Mouse (Mus musculus) left cerebral cortex, postnatal 10 days (tissue): ENCODE measurements around the gene Prr18. TPM values are rescaled to one million over a fixed set of nuclear protein-coding genes. Genes with fewer than 3 reads are reported as not detected.
A peak's percentile ranks its signal among the peaks of the same experiment; 100 is the strongest.

Source experiments
- DNase-seq, 2 experiments: peaks; one replicate each; pipeline ENCODE4 v3.0.0; 2021 to 2022; ENCODE audit warnings: low spot score in 2 of 2, mixed read lengths in 1 of 2; ENCODE audit errors: extremely low spot score in 1 of 2
- intact Hi-C: fragments of 180-260 bp; cut with DNase I; formaldehyde crosslinking; loops from one replicate; pipeline ENCODE4 v1.15.1; 2025
- total RNA-seq, 2 experiments: library from RNA; stranded (reverse); gene quantifications; 2 replicates each; pipeline ENCODE4 v1.2.3; 2021

Prr18 gene
- total RNA-seq, 2 experiments from 2014 or later: 10.1 to 10.8 TPM

DNA sequence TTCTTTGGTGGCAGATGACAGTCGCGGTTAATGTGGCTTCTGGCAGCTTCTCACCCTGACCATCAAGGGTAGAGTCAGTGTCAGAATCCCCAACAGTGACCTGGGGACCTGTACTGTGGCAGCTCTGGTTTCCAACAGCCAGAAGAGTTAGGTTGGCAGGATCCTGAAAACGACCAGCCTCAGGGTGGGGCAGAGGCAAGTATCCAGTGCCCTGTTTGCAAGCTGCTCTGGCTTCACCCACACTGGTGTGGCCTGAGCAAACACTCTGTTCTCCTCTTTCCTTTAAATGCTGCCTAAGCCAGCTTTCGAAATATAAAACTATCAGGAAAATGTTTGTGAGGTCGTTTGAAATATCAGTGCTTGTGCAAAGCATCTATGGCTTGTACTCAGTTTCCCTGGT is 6.7 kb upstream of the Prr18 start:
- intact Hi-C loops: no loop called here
- no peak for DNase-seq

DNA sequence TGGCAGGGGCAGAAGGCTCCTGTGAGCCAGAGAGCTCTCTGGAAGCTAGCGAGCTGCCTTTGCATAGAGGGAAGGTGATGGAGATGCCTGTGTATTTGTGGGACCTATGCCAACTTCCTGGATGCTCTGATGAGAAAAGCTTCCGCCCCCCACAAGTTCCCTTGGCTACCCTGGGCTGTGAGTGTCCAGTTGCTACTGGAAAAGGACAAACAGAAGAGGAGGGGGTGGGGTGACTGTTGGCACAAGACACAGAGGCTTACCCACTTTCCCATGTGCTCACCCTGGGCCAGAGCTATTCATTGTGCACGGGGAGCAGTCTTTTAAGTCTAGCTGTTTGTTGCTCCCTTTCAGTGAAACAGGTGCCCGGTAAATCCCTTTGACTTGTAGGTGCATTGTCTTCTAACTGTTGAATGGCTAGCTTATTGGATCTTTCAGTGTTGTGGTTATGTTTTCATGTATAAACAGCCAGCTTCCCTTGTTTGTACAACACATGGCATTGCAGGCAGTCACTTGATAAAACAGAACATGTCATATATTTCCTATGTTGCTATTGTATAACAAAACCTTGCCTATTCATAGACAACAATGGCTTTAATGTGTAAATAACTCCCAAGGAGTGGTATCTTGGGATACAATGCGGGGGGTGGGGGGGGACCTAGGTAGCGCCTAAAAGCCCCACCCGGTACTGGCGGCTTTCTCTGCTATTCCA is 2.6 kb downstream of the Prr18 start:
- peak in 1 of 2 experiments; percentile 56 for DNase-seq
- intact Hi-C loops: no loop called here

DNA sequence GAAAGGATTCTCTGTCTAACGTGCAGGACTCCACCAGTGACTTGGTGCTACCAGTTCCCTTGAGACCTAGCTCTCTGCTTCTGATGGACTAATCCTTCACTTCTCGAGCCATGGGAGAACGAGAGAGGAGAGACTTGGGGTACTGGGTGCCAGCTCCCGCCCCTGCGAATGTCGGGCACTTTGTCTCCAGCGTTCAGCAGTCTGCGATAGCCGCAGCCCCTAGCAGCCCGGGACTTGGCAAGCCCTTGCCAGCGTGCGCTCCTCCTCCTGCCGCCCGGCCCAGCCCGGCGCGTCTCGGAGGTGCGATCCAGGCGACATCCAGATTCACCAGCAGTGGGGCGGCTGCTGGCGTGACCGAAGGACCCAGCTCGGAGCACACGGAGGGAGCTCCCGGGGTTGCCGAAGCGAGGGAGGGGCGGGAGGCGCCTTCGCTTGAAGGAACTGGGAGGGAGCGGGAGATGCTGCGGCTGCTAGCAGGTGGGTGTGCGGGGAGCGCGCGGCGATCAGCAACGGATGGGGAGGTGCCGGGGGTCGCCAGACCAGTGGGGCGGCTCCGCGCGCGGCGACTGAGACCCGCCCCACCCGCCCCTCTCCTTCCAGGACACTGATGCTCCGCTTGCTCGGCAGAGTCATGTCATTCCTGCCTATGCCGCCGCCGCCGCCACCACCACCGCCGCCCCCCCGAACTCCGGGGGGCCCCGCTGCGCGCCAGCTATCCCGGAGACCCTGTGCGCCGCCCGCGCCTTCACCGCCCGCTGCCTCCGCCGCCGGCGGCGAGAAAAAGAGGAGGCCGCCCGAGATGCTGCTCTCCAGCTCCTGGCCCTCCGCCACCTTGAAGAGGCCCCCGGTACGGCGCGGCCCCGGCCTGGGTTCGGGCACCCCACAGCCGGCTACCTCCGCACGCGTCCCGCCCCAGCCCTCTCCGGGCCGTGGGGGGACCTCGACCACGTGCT is 3.4 kb downstream of the Prr18 start:
- peak in 1 of 2 experiments; percentile 72 for DNase-seq
- intact Hi-C loops: no loop called here

DNA sequence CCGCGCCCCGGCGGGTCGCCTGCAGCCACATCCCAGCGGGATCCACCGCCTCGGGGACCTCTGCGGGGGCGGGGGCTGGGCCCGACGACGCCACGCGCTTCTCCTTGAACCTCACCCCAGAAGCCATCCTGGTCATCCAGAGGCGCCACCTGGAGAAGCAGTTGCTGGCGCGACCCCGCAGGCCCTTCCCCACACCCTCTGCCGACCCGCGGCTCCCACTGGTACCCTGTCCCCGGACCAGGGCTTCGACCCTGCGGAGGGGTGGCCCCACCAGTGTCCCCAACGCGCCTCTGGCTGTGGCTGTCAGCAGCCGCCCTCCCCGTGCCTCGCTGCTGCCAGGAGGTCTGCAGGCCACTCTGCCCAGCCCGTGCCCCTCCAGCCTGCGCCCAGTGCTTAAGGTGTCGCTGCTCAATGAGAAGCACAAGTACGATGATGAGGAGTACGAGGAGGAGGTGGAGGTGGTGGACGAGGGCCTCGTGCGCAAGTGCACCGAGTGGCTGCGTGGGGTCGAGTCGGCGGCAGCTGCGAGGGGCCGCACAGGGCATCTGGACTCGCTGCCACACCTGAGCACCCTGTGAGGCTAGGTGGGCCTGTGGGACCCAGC is 4.2 kb downstream of the Prr18 start:
- DNase-seq: peak in 1 of 2 experiments; percentile 45
- intact Hi-C loops: no loop called here

DNA sequence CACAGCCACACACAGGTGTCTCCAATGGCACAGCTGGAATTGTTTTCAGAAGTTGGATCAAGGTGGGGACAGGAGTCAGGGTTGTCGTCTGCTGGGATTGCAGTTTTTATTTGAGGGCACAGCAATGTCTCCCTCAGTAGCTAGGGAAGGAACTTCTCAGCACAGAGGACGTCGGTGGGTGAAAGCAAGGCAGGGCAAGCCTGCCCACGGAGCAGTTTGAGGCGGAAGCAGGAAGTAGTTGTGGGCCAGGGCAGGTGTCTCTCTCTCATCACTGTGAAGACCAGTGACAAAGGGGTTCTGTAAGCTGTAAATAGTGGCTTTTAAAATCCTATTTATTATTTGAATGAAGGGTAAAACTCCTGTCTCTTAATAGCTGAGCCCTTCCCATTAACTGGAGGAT is 5.4 kb downstream of the Prr18 start:
- DNase-seq: no peak
- intact Hi-C loops: no loop called here

DNA sequence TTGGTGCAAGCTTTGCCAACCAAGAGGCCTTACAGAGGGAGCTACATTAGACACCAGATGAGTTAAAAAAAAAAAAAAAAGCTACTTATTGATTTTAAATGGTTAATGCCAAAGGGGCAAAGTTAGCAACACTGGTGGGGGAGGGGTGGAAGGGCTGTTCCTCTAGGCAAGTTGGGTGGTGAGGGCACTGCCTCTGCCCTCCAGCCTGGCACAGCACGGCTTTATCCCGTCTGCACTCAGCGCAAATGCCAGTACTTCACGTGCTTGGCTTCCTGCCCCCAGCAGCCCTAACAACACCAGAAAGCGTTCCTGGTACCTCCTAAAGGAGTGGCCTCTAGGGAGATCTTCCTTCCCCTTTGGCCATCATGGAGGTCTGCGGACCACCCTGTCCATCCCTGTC is 6.2 kb downstream of the Prr18 start:
- DNase-seq: peak in 1 of 2 experiments; percentile 51

DNA sequence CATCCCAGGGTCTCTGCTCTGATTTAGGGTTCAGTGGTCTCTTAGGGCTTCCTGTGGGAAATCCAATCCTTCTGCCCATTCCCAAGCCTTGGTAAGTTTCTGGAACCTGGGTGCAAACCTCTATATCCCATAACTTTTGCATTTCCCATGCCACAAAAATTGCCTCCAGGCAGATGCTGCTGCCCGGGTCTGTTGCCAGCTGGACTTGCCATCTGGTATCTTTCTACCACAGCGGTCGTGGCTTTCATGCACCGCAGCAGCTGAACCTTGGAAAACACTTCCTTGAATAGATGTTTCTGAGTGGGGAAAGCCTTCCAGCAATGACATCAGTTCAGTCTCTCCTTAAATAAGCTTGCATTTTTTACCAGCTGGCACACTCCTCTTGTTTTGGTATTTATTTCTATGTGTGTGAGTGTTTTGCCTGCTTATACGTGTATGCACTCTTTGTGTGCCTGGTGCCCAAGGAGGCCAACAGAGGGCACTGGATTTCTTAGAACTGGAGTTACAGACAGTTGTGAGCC is 10.6 kb downstream of the Prr18 start:
- DNase-seq: no peak
- intact Hi-C loops: no loop called here

More for the DNA sequence above, 6.2 kb downstream of the Prr18 start:
- intact Hi-C loops: no loop called here

DNA sequence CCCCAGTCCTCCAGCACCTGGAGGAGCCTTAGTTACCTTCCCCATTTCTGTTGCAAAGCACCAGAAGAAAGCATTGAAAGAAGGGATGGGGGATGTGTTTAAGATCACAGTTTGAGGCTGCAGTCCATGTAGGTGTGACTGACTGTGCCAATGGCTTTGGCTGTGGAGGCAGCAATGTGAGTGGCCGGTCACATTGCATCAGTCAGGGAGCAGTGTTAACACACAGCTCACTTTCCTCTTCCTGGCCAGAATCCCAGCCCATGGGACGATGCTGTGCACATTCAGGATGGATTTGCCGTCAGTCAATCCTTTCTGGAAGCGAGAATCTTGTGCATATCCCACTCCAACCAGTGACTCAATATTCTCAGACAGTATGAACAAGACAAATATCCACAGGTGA is 11.7 kb downstream of the Prr18 start:
- intact Hi-C loops: no loop called here
- DNase-seq: no peak

DNA sequence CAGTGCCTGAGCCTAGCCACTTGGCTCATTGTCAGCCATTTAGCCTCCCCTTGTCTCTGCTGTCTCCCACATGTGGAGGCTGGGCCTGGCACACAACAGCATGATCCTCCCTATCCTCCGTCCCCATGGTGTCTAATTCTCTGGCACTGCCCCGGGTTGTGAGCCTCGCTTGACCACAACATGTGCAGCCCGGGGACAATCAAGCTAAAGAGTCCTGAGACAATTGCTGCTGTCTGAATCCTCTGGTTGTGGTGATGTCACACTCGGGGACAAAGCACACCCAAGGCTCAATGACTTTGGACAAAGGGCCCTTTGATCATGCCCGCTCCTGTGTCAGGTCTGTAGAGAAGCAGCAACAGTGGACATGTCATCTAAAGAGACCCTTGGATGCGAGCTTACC is 13.8 kb downstream of the Prr18 start:
- intact Hi-C loops: no loop called here
- DNase-seq: no peak

DNA sequence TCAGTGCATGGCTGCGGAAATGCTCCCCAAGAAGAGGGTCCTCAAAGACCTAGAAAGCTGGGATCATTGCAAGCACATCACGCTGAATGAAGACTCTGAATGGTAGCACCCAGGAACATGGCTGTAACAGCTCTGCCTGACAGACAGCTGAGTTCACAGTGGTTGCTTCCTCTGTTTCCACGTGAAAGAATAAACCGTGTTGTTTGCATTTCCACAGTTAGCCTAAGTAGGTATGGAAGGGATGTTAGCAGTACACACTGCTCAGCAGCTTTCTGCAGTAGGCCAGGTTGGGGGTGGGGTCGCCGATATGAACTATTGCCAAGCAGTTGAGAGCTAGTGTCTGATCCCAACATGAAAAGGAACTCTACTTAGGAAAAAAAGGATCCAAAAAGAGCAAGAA is 18.4 kb downstream of the Prr18 start, which contains the start of gene T2:
Gene T2, plus strand, starts transcription at position 301 of the 400 bp plus-strand sequence.
- no peak for DNase-seq
- intact Hi-C loops: no loop called here

DNA sequence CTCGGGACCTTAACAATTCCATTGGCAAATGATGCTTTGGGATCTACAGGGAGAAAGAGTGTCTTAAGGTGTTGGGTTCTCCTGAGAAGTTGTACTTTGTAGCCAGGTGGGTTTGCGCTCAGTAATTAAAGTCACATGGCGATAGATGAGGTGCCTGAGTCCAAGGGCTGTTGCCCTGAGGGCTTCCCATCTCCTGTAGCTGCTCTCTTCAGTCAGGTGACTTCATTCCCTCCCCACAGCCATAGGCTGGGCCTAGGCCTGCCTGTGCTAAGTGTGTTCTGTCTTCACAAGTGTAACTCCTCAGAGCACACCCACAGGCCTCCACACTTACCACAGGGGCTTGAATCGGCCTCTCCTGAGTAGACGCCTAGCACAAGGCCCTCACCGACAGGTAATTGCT is 20.2 kb downstream of the Prr18 start:
- no peak for DNase-seq
- intact Hi-C loops: no loop called here

DNA sequence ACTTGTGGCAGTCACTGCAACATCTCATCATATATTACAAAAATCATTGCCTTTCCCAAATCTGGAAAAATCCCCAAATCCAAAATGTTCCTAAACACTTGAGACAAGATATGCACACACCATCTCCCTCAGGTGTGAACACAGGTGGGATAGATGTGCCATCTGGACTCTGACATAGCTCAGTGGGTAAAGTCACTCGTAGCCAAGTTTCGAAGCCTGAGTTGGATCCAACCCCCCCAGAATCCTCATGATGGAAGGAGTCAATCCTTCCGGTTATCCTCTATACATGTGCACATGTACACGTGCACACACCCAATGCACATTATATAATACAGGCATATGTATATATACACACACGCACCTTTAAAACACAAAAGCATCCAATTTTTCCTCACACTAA is 23.6 kb downstream of the Prr18 start:
- DNase-seq: no peak
- intact Hi-C loops: no loop called here

DNA sequence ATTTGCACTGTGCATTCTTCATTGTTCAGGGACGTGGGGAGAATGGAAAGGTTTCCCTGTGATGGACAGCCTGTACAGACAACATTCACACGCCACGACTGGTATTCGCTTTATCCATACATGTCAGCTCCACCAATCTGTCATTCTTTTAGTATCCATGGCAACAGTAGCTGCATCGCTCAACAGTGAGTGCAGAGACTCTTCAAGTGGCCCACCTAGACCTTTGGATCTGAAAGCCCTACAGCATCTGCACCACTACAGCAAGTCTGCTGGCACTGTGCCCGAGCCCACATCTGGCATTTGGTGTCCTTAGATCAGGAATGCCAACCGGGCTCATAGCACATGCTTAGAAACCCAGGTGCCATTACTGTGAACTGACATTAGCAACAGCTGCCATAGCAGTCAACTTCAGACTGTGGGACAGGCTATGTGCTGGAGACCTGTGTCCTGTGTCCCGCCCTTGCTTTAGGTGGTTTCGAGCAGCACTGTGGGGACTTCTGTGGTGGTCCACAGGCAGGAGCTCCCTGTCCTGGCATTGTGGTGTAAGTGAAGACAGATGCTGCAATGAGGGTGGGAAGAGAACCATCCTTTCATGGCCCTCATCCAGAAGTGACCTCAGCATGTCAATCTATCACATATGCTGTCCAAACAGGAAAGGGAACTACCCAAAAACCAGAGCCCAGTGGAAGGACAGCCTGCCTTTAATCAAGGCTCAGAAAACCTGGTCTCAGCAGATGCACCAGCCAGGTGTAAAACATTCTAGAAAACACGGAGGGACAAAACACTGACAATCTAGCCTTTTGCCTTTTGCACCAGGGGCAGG is 24.2 kb downstream of the Prr18 start:
- no peak for DNase-seq
- intact Hi-C loops: no loop called here

DNA sequence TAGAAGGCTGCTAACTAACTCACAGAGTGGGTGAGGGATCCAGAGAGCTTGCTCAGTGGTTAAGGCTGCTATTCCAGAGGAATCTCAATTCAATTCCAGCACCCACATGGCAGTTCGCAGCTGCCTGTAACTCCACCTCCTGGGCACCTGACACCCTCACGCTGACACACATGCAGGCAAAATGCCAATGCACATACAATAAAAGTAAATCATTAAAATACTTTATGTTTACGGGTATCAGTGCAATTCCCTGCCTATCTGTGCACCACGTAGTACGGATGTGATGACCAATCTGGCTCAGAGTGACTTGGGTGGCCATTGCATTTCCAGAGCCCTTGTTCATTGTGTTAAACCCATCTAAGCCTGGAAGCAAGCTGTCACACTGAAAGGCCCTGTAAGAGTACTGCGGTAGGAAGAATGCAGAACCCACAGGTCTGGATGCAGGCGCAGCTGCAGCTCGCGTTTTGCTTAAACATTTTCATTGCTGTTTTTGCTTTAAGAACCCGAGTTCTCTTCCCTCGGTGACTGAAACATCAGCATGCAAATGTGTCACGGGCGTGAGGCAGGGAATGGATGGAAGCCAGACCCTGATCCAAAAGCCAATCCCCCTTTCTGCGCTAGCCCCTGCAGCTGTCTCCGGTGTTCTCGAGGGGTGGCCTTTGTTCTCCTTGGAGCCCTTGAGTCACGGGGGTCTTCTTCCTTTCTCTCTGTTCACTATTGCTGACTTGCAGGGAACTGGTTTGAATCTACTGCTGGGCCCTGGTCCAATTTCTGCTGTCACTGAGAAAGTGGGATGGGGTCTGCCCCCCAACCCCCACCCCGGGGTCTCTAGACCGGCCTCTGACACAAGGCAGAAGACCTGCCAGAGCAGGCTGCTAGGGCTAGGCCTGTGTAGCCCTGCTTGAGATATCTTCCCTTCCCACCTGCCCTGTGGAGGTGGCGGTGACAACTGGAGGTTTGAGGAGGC is 30.5 kb downstream of the Prr18 start:
- intact Hi-C loops: no loop called here
- DNase-seq: peak in 1 of 2 experiments; percentile 71

DNA sequence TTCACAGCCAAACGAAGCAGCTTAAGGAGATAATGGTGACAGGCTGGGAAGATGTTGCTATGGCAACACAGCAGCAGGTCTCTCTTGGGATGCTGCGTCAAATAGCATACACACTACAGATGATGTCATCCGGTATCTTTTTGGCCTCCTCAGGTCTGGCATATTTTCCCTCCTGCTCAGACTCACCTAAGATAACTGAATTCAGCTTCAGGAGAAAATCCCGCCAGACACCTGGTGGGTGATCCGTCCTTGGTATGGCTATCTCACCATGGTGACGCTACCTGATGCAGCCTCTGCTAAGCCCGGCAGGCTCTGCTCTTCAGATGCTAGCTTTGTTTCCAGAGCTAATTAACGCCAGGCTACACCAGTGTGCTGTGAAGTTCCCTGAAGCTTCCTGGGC is 31.3 kb downstream of the Prr18 start:
- intact Hi-C loops: no loop called here
- DNase-seq: peak in 1 of 2 experiments; percentile 85

DNA sequence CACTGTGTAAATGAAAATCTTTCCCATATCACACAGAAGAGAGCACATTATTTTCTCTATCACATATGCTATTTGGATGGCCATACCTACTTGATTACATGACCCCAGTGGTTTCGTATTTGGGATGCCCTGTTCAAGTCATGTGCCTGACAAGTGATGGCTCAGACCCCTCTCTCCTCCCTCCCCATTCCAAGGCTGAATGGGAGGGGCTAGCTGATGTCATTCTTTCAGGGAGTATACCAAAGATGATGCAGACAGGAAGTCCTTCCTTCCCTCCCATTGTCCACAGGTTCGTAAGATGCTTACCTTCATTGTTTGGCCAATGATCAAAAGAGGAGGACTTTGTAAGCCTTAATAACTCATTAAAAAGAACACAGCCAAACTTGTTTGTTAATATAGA is 31.9 kb downstream of the Prr18 start:
- DNase-seq: no peak
- intact Hi-C loops: no loop called here

DNA sequence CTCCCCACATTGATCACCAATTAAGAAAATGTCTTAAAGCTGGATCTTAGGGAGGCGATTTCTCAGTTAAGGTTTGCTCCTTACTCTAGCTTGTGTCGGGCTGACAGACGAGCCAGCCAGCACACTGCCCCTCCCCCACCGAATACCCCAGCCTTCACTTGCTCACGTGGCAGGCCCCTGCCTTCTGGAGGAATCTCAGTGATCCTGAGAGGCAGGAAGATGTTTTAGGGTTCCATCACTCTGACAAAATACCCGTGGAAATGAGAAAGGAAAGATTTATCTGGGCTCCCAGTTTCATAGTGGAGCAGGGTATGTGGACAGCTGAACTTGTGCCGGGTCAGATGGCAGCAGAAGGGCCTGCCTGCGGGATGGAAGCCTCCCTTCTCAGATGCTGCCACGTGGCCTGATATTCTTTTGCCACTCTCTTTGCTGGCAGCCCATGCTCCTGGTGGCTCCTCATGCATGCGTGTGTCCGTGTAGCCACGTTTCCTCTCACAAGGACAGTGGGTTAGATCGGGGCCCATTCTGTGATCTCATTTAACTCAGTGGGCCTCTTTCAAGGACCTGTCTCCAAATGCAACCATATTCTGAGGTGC is 33.5 kb downstream of the Prr18 start:
- intact Hi-C loops: loop anchor here (10.0 kb wide), 1 partner anchor 106 kb away; no protein-coding TSS in a partner anchor
- peak in 1 of 2 experiments; percentile 61 for DNase-seq
